Mouse (Mus musculus): ENCODE measurements around the gene Klhl36. TPM values are rescaled to one million over a fixed set of nuclear protein-coding genes. Genes with fewer than 3 reads are reported as not detected.
A peak's percentile ranks its signal among the peaks of the same experiment; 100 is the strongest.

Gene Klhl36
- polyA plus RNA-seq, 1 experiment from 2014 or later, result 11.8 TPM

DNA sequence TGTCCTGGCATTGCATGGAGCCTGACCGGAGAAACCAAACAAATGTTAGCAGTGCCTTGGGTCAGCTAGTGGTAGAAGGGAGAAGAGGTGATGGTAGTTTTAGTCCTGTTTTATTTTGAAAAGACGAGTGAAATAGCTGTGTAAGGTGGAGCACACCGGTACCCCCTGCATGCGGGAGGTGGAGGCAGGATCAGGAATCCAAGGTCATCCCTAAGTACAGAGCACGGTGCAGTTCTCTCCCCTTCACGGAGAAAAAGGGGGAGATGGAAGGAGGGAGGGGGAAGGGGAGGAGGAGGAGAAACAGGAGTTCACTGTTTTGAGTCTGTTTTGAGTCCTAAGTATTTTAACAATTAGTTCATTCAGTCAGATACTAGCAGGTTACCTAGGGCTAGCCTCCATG is 50.6 kb downstream of the Klhl36 start:
- peak overlapping the region; percentile 24; the same call in 1 of the 2 replicates for H3K9ac ChIP-seq
- peaks cover 25% of the 10 kb centered on the region for H3K4me1 ChIP-seq (ENCODE audit: insufficient read depth)
- no peaks in the 10 kb centered on the region for H3K9me3 ChIP-seq (ENCODE audit: low read depth, low read length)
- H3K36me3 ChIP-seq (ENCODE audit: insufficient read depth), result no peaks in the 10 kb centered on the region
- no peaks in the 10 kb centered on the region for H3K27me3 ChIP-seq (ENCODE audit: insufficient read depth, low read length)
- TF ChIP-seq CTCF (IDR thresholded peaks at IDR 0.05; ENCODE audit: low read depth), result no peak
- H3K27ac ChIP-seq (ENCODE audit: low read depth), result no peak overlapping the region
- WGBS, result 46% methylated on average over 6 of the region's 6 CpGs
- ATAC-seq (ENCODE audit: insufficient read depth) (no peak), DNase-seq (no peak)
- H3K4me3 ChIP-seq (ENCODE audit: low read depth, low read length), result peak overlapping the region; percentile 79
- peak overlapping the region; percentile 86 for H3K4me2 ChIP-seq

DNA sequence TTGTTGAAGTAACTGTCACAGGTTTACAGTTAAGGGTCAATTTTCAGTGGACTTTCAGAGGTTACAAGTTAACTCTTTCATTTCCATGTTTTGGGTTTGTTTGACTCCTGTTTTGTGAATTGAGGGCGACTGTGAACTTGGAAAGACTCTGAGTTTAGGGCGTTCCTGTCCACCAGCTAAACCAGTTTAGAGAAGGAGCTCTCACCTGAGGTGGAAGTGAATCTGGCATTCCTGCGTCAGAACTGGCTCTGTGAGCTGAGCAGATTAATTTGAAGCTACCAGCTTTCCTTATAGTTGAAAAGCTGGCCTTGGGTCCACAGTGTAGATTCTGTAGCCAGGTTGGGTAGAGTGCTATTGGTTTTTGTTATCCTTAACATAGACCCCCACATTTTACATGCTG is 51.1 kb downstream of the Klhl36 start:
- Histone ChIP-seq H3K9me3 (ENCODE audit: low read depth, low read length) (no peaks in the 10 kb centered on the region), H3K4me2 (peak overlapping the region; percentile 86), H3K9ac (no peak overlapping the region), H3K27ac (ENCODE audit: low read depth) (peak overlapping the region; percentile 42), H3K4me1 (ENCODE audit: insufficient read depth) (peaks cover 25% of the 10 kb centered on the region), H3K27me3 (ENCODE audit: insufficient read depth, low read length) (no peaks in the 10 kb centered on the region), H3K4me3 (ENCODE audit: low read depth, low read length) (no peak overlapping the region), H3K36me3 (ENCODE audit: insufficient read depth) (no peaks in the 10 kb centered on the region)
- no peak for TF ChIP-seq CTCF (IDR thresholded peaks at IDR 0.05; ENCODE audit: low read depth)
- ATAC-seq (ENCODE audit: insufficient read depth), result no peak
- peak; percentile 48 for DNase-seq
- 55% methylated on average over 3 of the region's 3 CpGs for WGBS

DNA sequence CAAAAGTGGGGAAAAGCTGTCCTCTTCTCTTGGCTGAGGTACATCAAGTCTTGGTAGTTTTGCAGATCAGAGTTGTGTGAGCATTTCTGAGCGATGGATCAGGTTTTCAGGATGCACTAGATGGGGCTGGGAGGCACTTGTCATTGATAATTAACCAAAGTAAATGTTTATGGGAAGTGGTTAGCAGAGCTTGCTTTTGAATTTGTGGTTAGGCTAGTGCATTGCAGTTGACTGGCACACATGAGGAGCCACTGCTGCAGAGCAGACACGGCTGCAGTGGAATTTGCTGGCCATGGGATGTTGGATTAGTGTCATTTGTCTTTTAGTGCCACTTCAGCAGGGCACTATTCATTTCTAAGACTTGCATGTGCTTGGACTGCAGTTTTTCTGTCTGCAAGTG is 52.1 kb downstream of the Klhl36 start:
- H3K4me2 ChIP-seq, result peak overlapping the region; percentile 86; the same call in 1 of the 2 replicates

DNA sequence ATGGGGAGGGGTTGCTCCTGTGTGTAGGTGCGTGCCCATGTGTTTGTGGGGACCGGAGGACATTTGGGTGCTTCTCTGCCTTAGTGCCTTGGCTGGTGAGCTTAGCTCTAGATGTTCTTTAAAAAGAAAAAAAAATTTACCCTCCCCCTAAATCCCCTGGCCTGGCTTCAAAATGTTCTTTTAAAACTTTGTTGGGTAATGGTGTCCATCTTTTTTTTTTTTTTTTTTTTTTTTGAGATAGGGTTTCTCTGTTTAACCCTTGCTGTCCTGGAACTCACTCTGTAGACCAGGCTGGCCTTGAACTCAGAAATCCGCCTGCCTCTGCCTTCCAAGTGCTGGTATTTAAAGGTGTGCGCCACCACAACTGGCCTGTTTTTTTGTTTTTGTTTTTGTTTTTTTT is 53.2 kb downstream of the Klhl36 start:
- Histone ChIP-seq H3K4me3 (ENCODE audit: low read depth, low read length) (no peak overlapping the region), H3K4me2 (0 out of 2 replicates have a peak overlapping the region, but pooled peaks have one; percentile 12), H3K4me1 (ENCODE audit: insufficient read depth) (peaks cover 25% of the 10 kb centered on the region), H3K36me3 (ENCODE audit: insufficient read depth) (0 out of 2 replicates have a peak, but pooled peaks cover 5% of the 10 kb centered on the region), H3K27me3 (ENCODE audit: insufficient read depth, low read length) (no peaks in the 10 kb centered on the region), H3K9me3 (ENCODE audit: low read depth, low read length) (no peaks in the 10 kb centered on the region), H3K27ac (ENCODE audit: low read depth) (no peak overlapping the region), H3K9ac (no peak overlapping the region)
- no peak for TF ChIP-seq CTCF (IDR thresholded peaks at IDR 0.05; ENCODE audit: low read depth)
- DNase-seq, result no peak
- WGBS, result 76% methylated on average over 4 of the region's 4 CpGs
- ATAC-seq (ENCODE audit: insufficient read depth), result no peak

More for the DNA sequence above, 52.1 kb downstream of the Klhl36 start:
- 38% methylated on average over 2 of the region's 2 CpGs for WGBS
- no peak for TF ChIP-seq CTCF (IDR thresholded peaks at IDR 0.05; ENCODE audit: low read depth)
- H3K36me3 ChIP-seq (ENCODE audit: insufficient read depth), result 0 out of 2 replicates have a peak, but pooled peaks cover 5% of the 10 kb centered on the region
- H3K27me3 ChIP-seq (ENCODE audit: insufficient read depth, low read length), result no peaks in the 10 kb centered on the region
- H3K27ac ChIP-seq (ENCODE audit: low read depth), result no peak overlapping the region
- H3K4me1 ChIP-seq (ENCODE audit: insufficient read depth), result peaks cover 25% of the 10 kb centered on the region
- DNase-seq (no peak), ATAC-seq (ENCODE audit: insufficient read depth) (no peak)
- H3K9ac ChIP-seq, result no peak overlapping the region
- no peak overlapping the region for H3K4me3 ChIP-seq (ENCODE audit: low read depth, low read length)
- no peaks in the 10 kb centered on the region for H3K9me3 ChIP-seq (ENCODE audit: low read depth, low read length)

DNA sequence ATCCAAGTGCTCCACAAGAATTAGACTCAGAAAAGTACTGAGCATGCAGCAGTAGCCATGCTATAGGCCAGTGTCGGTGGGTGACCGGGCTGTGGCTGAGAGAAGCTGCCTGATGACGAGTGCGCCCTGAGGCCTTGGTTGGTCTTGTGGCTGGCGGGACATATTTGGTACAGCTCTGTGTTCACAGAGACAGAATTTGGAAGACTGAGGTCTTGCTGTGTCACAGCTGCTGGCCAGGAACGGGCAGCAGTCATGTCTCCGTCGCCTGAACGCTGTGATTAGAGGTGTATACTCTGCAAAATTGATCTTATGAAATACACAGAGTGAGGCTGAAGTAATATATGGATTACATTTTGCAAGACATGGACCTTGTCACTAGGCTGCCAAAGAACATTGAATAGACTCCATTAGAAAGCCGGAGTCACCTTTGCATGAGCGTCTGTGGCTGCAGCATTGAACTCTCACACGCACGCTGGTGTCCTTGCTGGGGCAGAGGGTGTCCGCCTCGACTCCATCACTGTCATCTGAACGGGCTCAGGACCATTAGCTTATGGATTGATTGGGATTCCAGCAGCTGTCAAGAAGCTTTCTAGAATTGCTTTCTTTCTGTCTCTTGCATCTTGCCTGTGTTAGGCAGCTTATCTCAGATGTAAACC is 54.3 kb downstream of the Klhl36 start:
- 59% methylated on average over 16 of the region's 16 CpGs for WGBS

DNA sequence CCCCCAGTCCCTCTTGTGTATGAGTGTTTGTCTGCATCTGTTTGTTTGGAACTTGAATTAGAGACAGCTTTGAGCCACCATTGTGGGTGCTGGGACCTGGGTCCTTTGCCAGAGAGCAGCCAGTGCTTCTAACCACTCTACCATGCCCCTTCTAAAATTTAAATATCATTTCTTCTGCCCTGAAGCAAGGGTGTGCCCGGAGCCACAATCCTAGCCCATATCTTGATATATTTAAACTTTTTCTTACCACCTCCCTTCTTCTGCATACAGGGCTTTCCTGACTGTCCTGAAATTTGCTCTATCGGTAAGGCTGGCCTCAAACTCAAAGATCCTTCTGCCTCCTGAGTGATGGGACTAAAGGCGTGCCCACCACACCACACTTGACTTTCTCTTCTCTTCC is 55.3 kb downstream of the Klhl36 start:
- 0 out of 2 replicates have a peak overlapping the region, but pooled peaks have one; percentile 6 for H3K9ac ChIP-seq

More for the DNA sequence above, 54.3 kb downstream of the Klhl36 start:
- no peak for ATAC-seq (ENCODE audit: insufficient read depth)
- DNase-seq, result no peak
- H3K27me3 ChIP-seq (ENCODE audit: insufficient read depth, low read length), result no peaks in the 10 kb centered on the region
- H3K36me3 ChIP-seq (ENCODE audit: insufficient read depth), result peaks cover 5% of the 10 kb centered on the region; the same call in 1 of the 2 replicates
- no peak overlapping the region for H3K27ac ChIP-seq (ENCODE audit: low read depth)
- no peak for TF ChIP-seq CTCF (IDR thresholded peaks at IDR 0.05; ENCODE audit: low read depth)
- H3K4me1 ChIP-seq (ENCODE audit: insufficient read depth), result peaks cover 25% of the 10 kb centered on the region
- H3K9ac ChIP-seq, result no peak overlapping the region
- no peak overlapping the region for H3K4me2 ChIP-seq
- H3K9me3 ChIP-seq (ENCODE audit: low read depth, low read length), result no peaks in the 10 kb centered on the region
- H3K4me3 ChIP-seq (ENCODE audit: low read depth, low read length), result no peak overlapping the region

DNA sequence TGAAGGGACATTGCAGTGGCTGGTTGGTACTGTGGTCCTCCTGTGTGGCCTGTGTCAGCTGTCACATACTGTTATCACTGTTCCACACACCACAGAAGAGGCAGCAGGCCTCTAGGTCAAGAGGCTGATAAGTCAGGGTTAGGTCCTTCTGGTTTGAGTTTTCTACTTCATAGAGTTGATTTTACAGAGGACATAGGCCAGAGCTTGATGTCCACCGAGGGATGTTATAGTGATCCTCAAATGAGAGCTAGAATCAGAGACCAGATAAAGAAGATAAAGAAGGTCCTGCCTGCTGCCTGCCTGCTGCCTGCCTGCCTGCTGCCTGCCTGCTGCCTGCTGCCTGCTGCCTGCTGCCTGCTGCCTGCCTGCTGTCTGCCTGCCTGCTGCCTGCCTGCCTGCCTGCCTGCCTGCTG is 56.1 kb downstream of the Klhl36 start:
- Histone ChIP-seq H3K27me3 (ENCODE audit: insufficient read depth, low read length) (no peaks in the 10 kb centered on the region), H3K9ac (no peak overlapping the region), H3K4me2 (no peak overlapping the region), H3K4me1 (ENCODE audit: insufficient read depth) (peaks cover 18% of the 10 kb centered on the region), H3K27ac (ENCODE audit: low read depth) (no peak overlapping the region), H3K36me3 (ENCODE audit: insufficient read depth) (peaks cover 5% of the 10 kb centered on the region; the same call in 1 of the 2 replicates), H3K4me3 (ENCODE audit: low read depth, low read length) (no peak overlapping the region), H3K9me3 (ENCODE audit: low read depth, low read length) (no peaks in the 10 kb centered on the region)
- no peak for DNase-seq
- 63% methylated on average over 1 of the region's 1 CpGs for WGBS
- TF ChIP-seq CTCF (IDR thresholded peaks at IDR 0.05; ENCODE audit: low read depth), result no peak
- ATAC-seq (ENCODE audit: insufficient read depth), result peak; percentile 76; the same call in 1 of the 2 replicates

More for the DNA sequence above, 55.3 kb downstream of the Klhl36 start:
- peaks cover 21% of the 10 kb centered on the region for H3K4me1 ChIP-seq (ENCODE audit: insufficient read depth)
- no peak for TF ChIP-seq CTCF (IDR thresholded peaks at IDR 0.05; ENCODE audit: low read depth)
- no peaks in the 10 kb centered on the region for H3K27me3 ChIP-seq (ENCODE audit: insufficient read depth, low read length)
- H3K4me3 ChIP-seq (ENCODE audit: low read depth, low read length), result no peak overlapping the region; the same call in 1 of the 2 replicates
- 0 out of 2 replicates have a peak overlapping the region, but pooled peaks have one; percentile 12 for H3K27ac ChIP-seq (ENCODE audit: low read depth)
- ATAC-seq (ENCODE audit: insufficient read depth) (no peak), DNase-seq (no peak)
- WGBS, result 82% methylated on average over 3 of the region's 3 CpGs
- peak overlapping the region; percentile 18; the same call in 1 of the 2 replicates for H3K4me2 ChIP-seq
- H3K36me3 ChIP-seq (ENCODE audit: insufficient read depth), result peaks cover 5% of the 10 kb centered on the region; the same call in 1 of the 2 replicates
- no peaks in the 10 kb centered on the region for H3K9me3 ChIP-seq (ENCODE audit: low read depth, low read length)
